Mouse (Mus musculus) urinary bladder, postnatal 36 days (tissue): Measurements from ENCODE around the gene Dstn.

Source experiments
- DNase-seq, 2 experiments: peaks; one replicate each; pipeline ENCODE4 v3.0.0; 2022; ENCODE audit warnings: low spot score in 2 of 2, mixed read lengths in 1 of 2

Dstn gene

GRCm38 (mm10) chr2:143953944-143954343 lies 38.8 kb downstream of the Dstn start:
- no peak for DNase-seq

DNA sequence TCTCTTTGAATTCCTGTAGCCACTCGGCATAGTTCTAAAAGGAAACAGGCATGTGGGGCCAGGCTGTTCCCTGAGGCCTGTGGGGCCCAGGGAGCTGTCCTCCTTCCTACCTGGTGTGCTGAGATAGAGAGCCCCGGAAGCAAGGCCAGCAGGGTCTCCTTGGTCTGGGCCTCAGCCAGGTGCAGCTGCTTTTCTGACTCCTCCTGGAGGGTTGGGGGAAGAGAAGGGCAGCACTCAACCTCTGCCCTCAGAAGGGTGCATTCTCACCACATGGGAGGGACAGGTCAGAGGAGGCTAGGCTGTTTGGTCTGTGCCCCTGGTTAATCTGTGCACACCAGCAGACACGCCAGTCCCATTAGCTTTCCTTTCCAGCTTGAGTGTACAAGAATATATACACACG lies 39.9 kb downstream of the Dstn start:
- DNase-seq = no peak

DNA sequence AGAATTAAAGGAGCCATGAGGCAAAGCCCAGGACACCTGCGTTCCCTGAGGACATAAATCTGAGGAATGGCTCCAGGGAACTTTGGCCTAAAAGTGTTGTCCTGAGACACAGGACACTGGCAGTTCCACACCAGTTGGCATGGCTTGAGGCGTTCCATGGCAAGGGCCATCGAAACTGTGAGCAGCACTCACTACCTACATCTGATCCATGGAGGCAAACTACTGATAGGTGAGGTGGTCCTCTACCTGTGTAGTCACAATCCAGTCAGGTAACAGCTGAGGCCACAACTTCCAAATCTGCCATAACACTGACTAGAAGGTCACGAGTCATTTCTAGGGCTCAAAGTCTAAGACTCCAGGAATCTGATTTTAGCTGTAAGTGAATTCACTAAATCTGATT lies 40.6 kb downstream of the Dstn start:
- no peak for DNase-seq

DNA sequence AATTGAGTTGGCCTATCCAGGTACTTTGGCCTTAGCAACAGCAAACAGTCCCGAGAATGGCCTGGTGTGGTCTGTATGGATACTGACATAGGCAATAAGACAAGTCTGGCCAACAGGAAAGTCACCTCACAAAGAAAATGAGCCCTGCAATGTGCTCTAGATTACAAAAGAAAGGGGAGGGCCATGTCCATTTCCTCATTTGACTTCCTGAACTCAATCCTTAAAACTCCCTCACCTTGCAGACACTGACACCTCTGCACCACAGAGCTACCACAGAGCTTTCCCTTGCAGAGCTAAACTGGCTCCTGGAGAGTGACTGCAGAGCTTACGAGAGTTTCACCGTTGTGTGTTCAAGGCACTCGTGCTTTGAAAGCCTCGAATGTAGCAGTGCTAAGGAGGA lies 47.1 kb downstream of the Dstn start:
- DNase-seq = no peak

DNA sequence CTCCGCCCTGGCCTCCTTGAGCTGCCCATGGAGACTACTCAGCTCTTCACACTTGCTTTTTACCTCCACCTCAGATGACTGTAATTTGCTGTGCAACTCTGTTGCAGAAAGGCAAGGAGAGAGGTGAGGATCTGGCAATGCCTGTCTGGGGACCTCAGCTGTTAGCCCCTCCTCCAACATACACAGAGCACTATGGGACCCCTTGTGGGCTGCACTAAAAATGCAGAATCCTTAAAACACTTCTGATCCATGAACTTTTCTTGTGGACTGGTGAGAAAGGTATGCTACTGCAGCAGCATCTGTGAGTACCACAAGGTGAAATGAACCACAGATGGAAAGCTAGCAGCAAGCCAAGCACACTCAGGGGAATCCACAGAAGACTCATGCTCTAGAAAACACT lies 48.2 kb downstream of the Dstn start:
- DNase-seq = no peak

DNA sequence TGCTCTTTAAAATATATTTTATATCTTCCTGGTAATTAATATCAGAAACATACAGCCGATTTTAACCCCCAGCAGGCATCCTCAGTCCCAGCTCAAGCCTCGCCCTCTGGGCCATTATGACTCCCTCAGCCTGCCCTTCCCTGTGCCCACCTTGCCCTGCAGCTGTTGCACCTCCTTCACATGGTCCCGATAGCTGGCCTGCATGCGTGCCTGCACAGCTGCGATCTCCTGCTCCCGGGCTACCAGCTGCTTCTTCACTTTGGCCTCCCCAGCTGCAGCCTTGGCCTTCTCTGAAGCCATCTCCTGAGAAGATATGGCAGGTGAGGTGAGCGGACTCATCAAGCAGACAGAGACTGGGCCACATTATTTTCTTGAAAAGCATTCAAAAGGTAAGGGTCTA lies 54.1 kb downstream of the Dstn start:
- DNase-seq = no peak

GRCm38 (mm10) chr2:143970841-143971240 lies 55.7 kb downstream of the Dstn start:
- DNase-seq = no peak

- DNase-seq = no peak
Observed at GRCm38 (mm10) chr2:143971887-143972286, 56.8 kb downstream of the Dstn start.

GRCm38 (mm10) chr2:143973161-143973560 lies 58.0 kb downstream of the Dstn start:
- no peak for DNase-seq

- no peak for DNase-seq
Observed at GRCm38 (mm10) chr2:143975146-143975649, 60.1 kb downstream of the Dstn start.

DNA sequence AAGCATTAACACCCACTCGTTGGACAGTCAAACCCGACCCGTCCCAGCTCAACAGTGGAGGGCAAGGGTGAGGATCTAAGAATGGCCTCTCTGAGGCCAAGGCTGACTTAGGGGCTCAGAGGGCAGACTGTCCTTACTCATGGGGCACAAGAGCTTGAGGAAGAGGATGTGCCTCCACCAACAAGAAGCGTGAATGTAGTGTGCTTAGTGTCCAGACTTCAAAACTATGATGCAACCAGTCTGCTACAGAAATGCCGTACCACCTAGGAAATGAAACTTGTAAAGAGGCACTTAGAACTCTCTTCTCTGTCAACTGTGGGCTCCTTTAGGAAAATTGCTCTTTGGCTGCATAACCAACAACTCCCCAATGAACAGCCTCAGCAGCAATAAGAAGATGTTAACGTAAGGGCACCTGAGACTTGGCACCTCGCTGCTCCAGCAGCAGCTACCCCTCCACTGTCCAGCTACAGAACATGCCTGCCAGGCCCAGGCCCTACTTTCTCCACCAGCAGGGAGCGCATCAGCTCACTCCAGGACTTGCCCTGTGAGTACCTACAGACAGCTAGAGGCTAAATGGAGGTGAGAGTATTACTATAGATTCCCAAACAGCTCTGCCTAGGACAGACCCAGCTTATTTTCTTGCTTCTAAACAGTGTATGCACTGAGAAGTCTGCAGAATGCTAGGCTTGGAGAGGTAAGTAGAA lies 63.5 kb downstream of the Dstn start:
- DNase-seq = no peak

DNA sequence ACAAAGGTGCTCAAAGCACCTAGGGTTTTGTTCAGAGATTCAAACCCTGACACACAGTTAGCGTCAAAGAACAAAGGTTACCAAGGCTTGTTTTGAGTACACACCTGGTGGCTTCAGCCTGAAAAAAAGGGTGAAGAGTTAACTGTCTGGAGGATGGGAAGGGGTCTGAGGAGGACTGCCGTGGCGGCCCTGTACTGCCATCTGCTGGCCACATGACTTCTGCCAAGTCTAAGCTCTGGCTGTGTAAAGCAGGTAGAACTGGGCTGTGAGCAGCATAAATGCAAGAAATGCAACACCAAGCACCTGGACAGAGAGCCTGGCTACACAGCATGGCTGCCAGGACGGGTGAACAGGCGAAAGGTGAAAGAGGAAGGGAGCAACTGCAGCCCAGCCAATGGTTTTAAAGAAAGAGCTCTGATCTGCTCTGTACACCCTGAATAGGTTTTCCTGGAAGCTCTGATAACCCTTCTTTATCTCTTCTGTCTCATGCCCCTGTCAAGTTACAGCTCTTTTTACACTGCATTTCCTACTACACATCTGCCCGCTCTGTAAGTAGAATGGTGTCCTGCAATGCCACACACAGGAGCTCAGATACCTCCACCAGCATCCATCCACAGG lies 65.8 kb downstream of the Dstn start:
- peak; percentile 31 to 34 for DNase-seq

DNA sequence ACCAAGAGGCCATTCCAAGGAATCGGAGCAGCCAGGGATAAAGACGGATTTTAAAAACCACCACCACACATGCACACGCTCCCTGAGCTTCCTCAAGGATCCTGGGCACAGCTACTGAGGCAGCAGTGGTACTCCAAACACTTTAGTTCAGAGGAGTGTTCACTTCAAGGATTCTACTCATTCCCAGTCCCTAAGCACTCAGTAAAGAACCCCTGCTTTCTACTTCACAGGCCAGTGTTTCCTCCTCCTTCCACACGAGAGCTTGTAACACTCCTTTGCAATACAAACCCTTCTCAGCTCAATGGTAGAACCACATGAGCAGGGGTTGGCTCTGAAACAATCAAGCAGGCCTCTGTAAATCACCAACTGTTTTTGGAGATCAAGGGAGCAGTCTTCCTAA lies 67.0 kb downstream of the Dstn start:
- no peak for DNase-seq

DNA sequence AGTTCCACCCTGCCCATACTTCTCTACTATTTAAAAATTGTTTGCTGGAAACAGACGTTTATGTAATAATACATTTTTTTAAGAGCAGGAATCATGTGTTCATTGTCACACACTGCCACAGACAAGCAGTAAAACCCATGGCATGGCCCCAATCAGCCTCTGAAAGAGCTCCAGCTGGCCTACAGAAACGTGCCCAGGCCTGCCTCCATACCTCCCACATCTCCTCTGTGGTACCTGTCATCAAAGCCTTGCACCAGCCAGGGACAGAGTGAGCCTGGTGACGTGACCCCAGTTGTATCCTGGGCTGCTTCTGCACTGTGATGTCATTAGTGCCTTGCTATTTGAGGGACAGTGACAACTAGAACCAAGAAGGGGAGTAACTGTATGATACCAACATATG lies 67.8 kb downstream of the Dstn start:
- DNase-seq = peak in 1 of 2 experiments; percentile 26

GRCm38 (mm10) chr2:143983482-143983881 lies 68.4 kb downstream of the Dstn start:
- DNase-seq = no peak

DNA sequence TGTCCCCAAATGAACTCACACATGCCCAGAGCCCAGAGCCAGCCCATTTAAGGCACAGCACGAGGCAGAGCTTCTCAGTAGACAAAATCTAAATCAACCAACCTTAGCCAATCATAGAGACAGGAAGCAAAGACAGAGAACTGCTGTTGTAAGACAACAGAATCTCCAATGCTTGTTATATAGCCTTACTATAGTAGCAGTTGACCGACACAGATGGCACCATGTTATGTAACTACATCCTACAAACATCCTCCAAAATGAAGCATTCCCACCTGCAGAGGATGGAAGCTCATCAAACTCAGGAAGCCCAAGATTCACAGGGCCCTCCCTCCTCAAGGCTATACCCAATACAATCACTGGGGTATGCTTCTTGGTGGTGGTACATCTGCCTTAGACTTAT lies 72.4 kb downstream of the Dstn start:
- DNase-seq = no peak

GRCm38 (mm10) chr2:143988016-143988415 lies 72.9 kb downstream of the Dstn start:
- no peak for DNase-seq

GRCm38 (mm10) chr2:143990997-143991396 lies 75.9 kb downstream of the Dstn start:
- DNase-seq = no peak

DNA sequence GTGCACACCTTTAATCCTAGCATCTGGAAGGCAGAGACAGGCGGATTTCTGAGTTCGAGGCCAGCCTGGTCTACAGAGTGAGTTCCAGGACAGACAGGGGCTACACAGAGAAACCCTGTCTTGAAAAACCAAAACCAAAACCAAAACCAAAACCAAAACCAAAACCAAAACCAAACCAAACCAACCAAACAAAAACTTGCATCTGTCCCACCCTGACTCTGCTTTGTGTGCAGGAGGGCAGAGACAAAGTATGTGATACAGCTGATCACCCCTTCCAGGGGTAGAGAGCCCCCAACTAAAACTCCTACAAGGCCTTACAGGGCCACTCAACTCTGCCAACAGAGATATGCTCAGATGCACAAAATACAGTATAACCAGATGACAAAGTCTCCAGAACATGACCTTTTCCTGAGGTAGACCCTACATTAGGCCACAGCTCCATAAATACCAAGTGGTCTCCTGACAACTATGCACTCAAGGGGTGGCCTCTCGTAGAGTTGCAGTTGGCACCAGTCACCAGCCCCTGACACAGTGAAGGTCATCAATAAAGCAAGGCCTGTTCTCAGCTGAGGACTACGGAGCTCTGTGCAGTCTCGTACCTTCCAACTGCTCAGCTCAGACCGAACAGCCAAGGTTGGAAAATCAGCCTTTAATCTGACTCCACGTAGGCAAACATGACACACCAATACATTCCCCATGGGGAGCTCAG lies 77.0 kb downstream of the Dstn start:
- DNase-seq = no peak
